Mouse (Mus musculus) hematopoietic stem cell, adult 5-6 weeks (primary cell): Measurements from ENCODE around the gene Saa3. TPM values are rescaled to one million over a fixed set of nuclear protein-coding genes. Genes with fewer than 3 reads are reported as not detected.

Source experiments
- total RNA-seq: library from RNA; stranded (forward); fragments of 172-1452, 232-1000 nt; gene quantifications from 2 replicates; pipeline ENCODE4 v1.2.3, GENCODE M21; 2017

Saa3 gene
- total RNA-seq, 1 experiment from 2014 or later: not detected

Other genes with a start within 250 kb of the Saa3 start
- 6.6 and 13.7 TPM in 2 replicates for gene Sergef, start 75.9 kb downstream of the Saa3 start, total RNA-seq
- not detected in 2 replicates for gene Tph1, start 43.2 kb downstream of the Saa3 start, total RNA-seq
- gene Saal1, start 5.0 kb downstream of the Saa3 start, total RNA-seq: 15.9 and 21.5 TPM in 2 replicates
- gene Saa4, start 16.9 kb upstream of the Saa3 start, total RNA-seq: not detected in 2 replicates
- not detected in 2 replicates for gene Saa1, start 27.3 kb upstream of the Saa3 start, total RNA-seq
- gene Saa2, start 36.1 kb upstream of the Saa3 start, total RNA-seq: not detected in 2 replicates
- 31.6 and 42.5 TPM in 2 replicates for gene Hps5, start 80.4 kb upstream of the Saa3 start, total RNA-seq
- gene Gtf2h1, start 80.4 kb upstream of the Saa3 start, total RNA-seq: 77.6 and 92.8 TPM in 2 replicates
- gene Ldha, start 125.8 kb upstream of the Saa3 start, total RNA-seq: 290 and 314 TPM in 2 replicates
- 4.6 TPM in 1 of 2 replicates, not detected in the other for gene Ldhc, start 145.5 kb upstream of the Saa3 start, total RNA-seq
- gene Tsg101, start 204.3 kb upstream of the Saa3 start, total RNA-seq: 61.9 and 66.0 TPM in 2 replicates
- 20.8 and 22.5 TPM in 2 replicates for gene Uevld, start 242.8 kb upstream of the Saa3 start, total RNA-seq